Mouse (Mus musculus) MEL (cell line): ENCODE data around the gene Mon1a. TPM values are rescaled to one million over a fixed set of nuclear protein-coding genes. Genes with fewer than 3 reads are reported as not detected.
A peak's percentile ranks its signal among the peaks of the same experiment; 100 is the strongest.

Experiments
- DNase-seq: peaks from one replicate; pipeline ENCODE4 v3.0.0; 2011; ENCODE audit warnings: low read depth, low spot score
- H3K27ac ChIP-seq: 2 replicates; pipeline ENCODE4 v1.5.1; 2012; ENCODE audit warnings: low read depth, mild to moderate bottlenecking, control low read depth, low read length, moderate library complexity; ENCODE audit not compliant: control insufficient read depth
- H3K27me3 ChIP-seq, 2 experiments: fragments of 150-350 bp in 1 of 2; sonication (generic) in 1 of 2; 2 replicates each; pipeline ENCODE4 v1.6.1; 2012; ENCODE audit warnings: low read length in 2 of 2, mild to moderate bottlenecking in 2 of 2, improper control_type of control experiment in 1 of 2, moderate library complexity in 1 of 2; ENCODE audit not compliant: insufficient read depth in 2 of 2, control insufficient read depth in 1 of 2
- H3K36me3 ChIP-seq, 2 experiments: 2 replicates each; pipeline ENCODE4 v1.6.1; 2012 to 2014; ENCODE audit warnings: low read length in 2 of 2, improper control_type of control experiment in 1 of 2, inconsistent platforms in 1 of 2, mild to moderate bottlenecking in 1 of 2; ENCODE audit not compliant: insufficient read depth in 2 of 2, control insufficient read depth in 1 of 2
- H3K4me1 ChIP-seq, 2 experiments: fragments of 150-350 bp in 1 of 2; sonication (generic) in 1 of 2; 2 replicates each; pipeline ENCODE4 v1.6.1; 2012; ENCODE audit warnings: low read length in 2 of 2, improper control_type of control experiment in 1 of 2, mild to moderate bottlenecking in 1 of 2; ENCODE audit not compliant: insufficient read depth in 2 of 2, control insufficient read depth in 1 of 2
- H3K4me3 ChIP-seq, 2 experiments: fragments of 150-350 bp in 1 of 2; sonication (generic) in 1 of 2; 2 replicates each; pipeline ENCODE4 v1.5.1; 2012; ENCODE audit warnings: low read depth in 2 of 2, low read length in 2 of 2, mild to moderate bottlenecking in 2 of 2, moderate library complexity in 2 of 2, control low read depth in 1 of 2, improper control_type of control experiment in 1 of 2; ENCODE audit not compliant: control insufficient read depth in 1 of 2, insufficient read depth in 1 of 2
- H3K79me2 ChIP-seq: 2 replicates; pipeline ENCODE4 v1.6.1; 2012; ENCODE audit warnings: mild to moderate bottlenecking, low read length, moderate library complexity; ENCODE audit not compliant: control insufficient read depth, poor library complexity, insufficient read depth
- H3K9ac ChIP-seq: 2 replicates; pipeline ENCODE4 v1.6.1; 2012; ENCODE audit warnings: low read depth, mild to moderate bottlenecking, control low read depth, low read length, moderate library complexity; ENCODE audit not compliant: control insufficient read depth, poor library complexity, severe bottlenecking
- H3K9me3 ChIP-seq: fragments of 150-350 bp; sonication (generic); replicated peaks from 2 replicates; pipeline ENCODE4 v1.6.1; 2012; ENCODE audit warnings: mild to moderate bottlenecking, low read length, improper control_type of control experiment, moderate library complexity; ENCODE audit not compliant: insufficient read depth
- ETS1 ChIP-seq: IDR thresholded peaks from 2 replicates; pipeline ENCODE4 v1.6.1; 2012; ENCODE audit warnings: low read depth, mild to moderate bottlenecking, inconsistent platforms, low read length, improper control_type of control experiment, moderate library complexity
- GABPA ChIP-seq: IDR thresholded peaks from 2 replicates; pipeline ENCODE4 v1.6.1; 2012; ENCODE audit warnings: low read depth, mild to moderate bottlenecking, inconsistent platforms, low read length, improper control_type of control experiment, moderate library complexity
- HCFC1 ChIP-seq: IDR thresholded peaks from 2 replicates; pipeline ENCODE4 v1.6.1; 2012; ENCODE audit warnings: low read depth, mild to moderate bottlenecking, inconsistent platforms, low read length, improper control_type of control experiment, moderate library complexity
- MAFK ChIP-seq: IDR thresholded peaks from 2 replicates; pipeline ENCODE4 v1.6.1; 2011; ENCODE audit warnings: low read depth, mild to moderate bottlenecking, low read length, improper control_type of control experiment, borderline replicate concordance
- MAZ ChIP-seq: IDR thresholded peaks from 2 replicates; pipeline ENCODE4 v1.6.1; 2012; ENCODE audit warnings: low read depth, mild to moderate bottlenecking, inconsistent platforms, low read length, improper control_type of control experiment
- MXI1 ChIP-seq: IDR thresholded peaks from 2 replicates; pipeline ENCODE4 v1.6.1; 2011; ENCODE audit warnings: mild to moderate bottlenecking, low read depth, low read length, improper control_type of control experiment
- MYB ChIP-seq: IDR thresholded peaks from 2 replicates; pipeline ENCODE4 v1.6.1; 2011; ENCODE audit warnings: mild to moderate bottlenecking, low read depth, low read length, improper control_type of control experiment
- NELFE ChIP-seq: IDR thresholded peaks from 2 replicates; pipeline ENCODE4 v1.6.1; 2011; ENCODE audit warnings: low read depth, low read length, improper control_type of control experiment
- SIN3A ChIP-seq: IDR thresholded peaks from 2 replicates; pipeline ENCODE4 v1.6.1; 2012; ENCODE audit warnings: low read length, improper control_type of control experiment, inconsistent platforms
- TBP ChIP-seq: IDR thresholded peaks from 2 replicates; pipeline ENCODE4 v1.8.0; 2011; ENCODE audit warnings: low read depth, low read length, improper control_type of control experiment
- TCF12 ChIP-seq: IDR thresholded peaks from 2 replicates; pipeline ENCODE4 v1.6.1; 2014; ENCODE audit warnings: low read depth, mild to moderate bottlenecking, inconsistent platforms, low read length, improper control_type of control experiment, moderate library complexity
- UBTF ChIP-seq: IDR thresholded peaks from 2 replicates; pipeline ENCODE4 v1.6.1; 2012; ENCODE audit warnings: low read depth, mild to moderate bottlenecking, inconsistent platforms, low read length, improper control_type of control experiment, moderate library complexity, borderline replicate concordance; ENCODE audit not compliant: insufficient read depth
- USF1 ChIP-seq: IDR thresholded peaks from 2 replicates; pipeline ENCODE4 v1.6.1; 2014; ENCODE audit warnings: low read depth, mild to moderate bottlenecking, inconsistent platforms, low read length, improper control_type of control experiment, moderate library complexity
- ZC3H11A ChIP-seq: IDR thresholded peaks from 2 replicates; pipeline ENCODE4 v1.6.1; 2012; ENCODE audit warnings: low read depth, mild to moderate bottlenecking, inconsistent platforms, low read length, improper control_type of control experiment
- ZKSCAN1 ChIP-seq: IDR thresholded peaks from 2 replicates; pipeline ENCODE4 v1.6.1; 2012; ENCODE audit warnings: low read depth, mild to moderate bottlenecking, inconsistent platforms, low read length, improper control_type of control experiment, moderate library complexity
- ZNF384 ChIP-seq: IDR thresholded peaks from 2 replicates; pipeline ENCODE4 v1.6.1; 2012; ENCODE audit warnings: low read depth, mild to moderate bottlenecking, inconsistent platforms, low read length, improper control_type of control experiment
- polyA plus RNA-seq, 2 experiments: library from polyadenylated mRNA; stranded (reverse) in 1 of 2; unstranded in 1 of 2; fragments of >175 nt in 1 of 2; fragments of >200 nt in 1 of 2; gene quantifications; 2 replicates each; pipeline versions ENCODE4 v1.2.1 to v1.2.4; 2012; ENCODE audit warnings: low replicate concordance in 2 of 2, low read depth in 1 of 2; ENCODE audit not compliant: insufficient read length in 2 of 2, insufficient read depth in 1 of 2, missing spikeins in 1 of 2
- total RNA-seq: library from RNA; depleted of rRNA; stranded (reverse); fragments of 300-350 nt; gene quantifications from 2 replicates; pipeline ENCODE4 v1.2.3, GENCODE M21; 2012

Gene Mon1a
- total and polyA plus RNA-seq, 3 experiments = 11.5 to 13.5 TPM; not detected in 1

GRCm38 (mm10) chr9:107873137-107873536 lies 14.8 kb upstream of the Mon1a start, which contains the start of gene Rbm6:
Gene Rbm6 (minus strand): TSS chr9:107873237.
- Histone ChIP-seq H3K9ac (peak within 1 kb of the TSS; percentile 87), H3K79me2 (peaks cover 32% of the 10 kb centered on the region), H3K27ac (peak within 1 kb of the TSS; percentile 70), H3K36me3 (peaks cover 2 to 16% of the 10 kb centered on the region in 2 experiments; a peak in 3 of 4 replicates), H3K27me3 (peaks cover 1 to 2% of the 10 kb centered on the region in 2 experiments; a peak in 1 of 4 replicates), H3K4me3 (peak within 1 kb of the TSS; percentile 91 to 95), H3K9me3 (no peaks in the 10 kb centered on the region), H3K4me1 (peaks cover 3 to 16% of the 10 kb centered on the region in 2 experiments)
- peak; percentile 1; the same call in 1 of the 2 replicates for TF ChIP-seq TCF12
- TF ChIP-seq ZNF384 = no peak
- no peak for DNase-seq

- H3K79me2 ChIP-seq = no peaks in the 10 kb centered on the region
- DNase-seq = no peak
- peaks cover 8 to 20% of the 10 kb centered on the region in 2 experiments for H3K27me3 ChIP-seq
- no peak overlapping the region for H3K27ac ChIP-seq
- H3K9me3 ChIP-seq = no peaks in the 10 kb centered on the region
- H3K4me1 ChIP-seq = no peaks in the 10 kb centered on the region
- no peaks in the 10 kb centered on the region for H3K36me3 ChIP-seq
- H3K9ac ChIP-seq = no peak overlapping the region
- TF ChIP-seq TBP (no peak), MYB (no peak), HCFC1 (no peak), ZNF384 (no peak), MAZ (no peak), GABPA (no peak), NELFE (no peak), MXI1 (no peak), MAFK (no peak), ZKSCAN1 (no peak), ZC3H11A (no peak), ETS1 (no peak), UBTF (no peak)
- H3K4me3 ChIP-seq = no peak overlapping the region
These were observed 7.5 kb upstream of the Mon1a start for GRCm38 (mm10) chr9:107880411-107880810.

GRCm38 (mm10) chr9:107888267-107888850 lies 408 bp downstream of the Mon1a start:
- peak; percentile 66 for TF ChIP-seq USF1
- no peak for TF ChIP-seq ZNF384
- TF ChIP-seq MXI1 = peak; percentile 94
- no peak for TF ChIP-seq TCF12
- peak; percentile 56; the same call in 1 of the 2 replicates for TF ChIP-seq SIN3A
- no peaks in the 10 kb centered on the region for H3K4me1 ChIP-seq
- H3K27ac ChIP-seq = peak overlapping the region; percentile 45
- H3K27me3 ChIP-seq = peaks cover 3 to 6% of the 10 kb centered on the region in 2 experiments; a peak in 3 of 4 replicates
- H3K79me2 ChIP-seq = no peaks in the 10 kb centered on the region; the same call in 1 of the 2 replicates
- H3K36me3 ChIP-seq = no peaks in the 10 kb centered on the region; a peak in 1 of 4 replicates
- peak; percentile 78 for DNase-seq
- peak overlapping the region; percentile 93 for H3K9ac ChIP-seq
- H3K4me3 ChIP-seq = peak overlapping the region; percentile 96
- H3K9me3 ChIP-seq = no peaks in the 10 kb centered on the region
